Mouse (Mus musculus) stomach, postnatal 0 days (tissue): ENCODE measurements around the gene Rev1.

ENCODE experiments used
- CTCF ChIP-seq: IDR thresholded peaks from 2 replicates; pipeline ENCODE4 v1.5.1; 2016; ENCODE audit warnings: antibody characterized with exemption, low read depth, mild to moderate bottlenecking, moderate library complexity
- EP300 ChIP-seq: optimal IDR thresholded peaks from 2 replicates; pipeline ENCODE3; 2016; ENCODE audit warnings: antibody characterized with exemption

GRCm38 (mm10) chr1:38127036-38127435 lies 2.6 kb downstream of the Rev1 start:
- no peak for TF ChIP-seq CTCF
- TF ChIP-seq EP300 = no peak
